Mouse (Mus musculus) gastrocnemius, postnatal 14 days (tissue): ENCODE data around the gene Kmt2d. TPM values are rescaled to one million over a fixed set of nuclear protein-coding genes. Genes with fewer than 3 reads are reported as not detected.
A peak's percentile ranks its signal among the peaks of the same experiment; 100 is the strongest.

Experiments
- DNase-seq: peaks from one replicate; pipeline ENCODE4 v3.0.0; 2021; ENCODE audit warnings: mixed read lengths
- intact Hi-C: fragments of 180-260 bp; cut with DNase I; formaldehyde crosslinking; loops from one replicate; pipeline ENCODE4 v1.15.1; 2025; ENCODE audit warnings: low total_unique reads
- total RNA-seq, 2 experiments: library from RNA; stranded (reverse); gene quantifications; 2 replicates each; pipeline ENCODE4 v1.2.3; 2021

Gene Kmt2d
- total RNA-seq, 2 experiments from 2014 or later = 40.2 to 40.8 TPM

DNA sequence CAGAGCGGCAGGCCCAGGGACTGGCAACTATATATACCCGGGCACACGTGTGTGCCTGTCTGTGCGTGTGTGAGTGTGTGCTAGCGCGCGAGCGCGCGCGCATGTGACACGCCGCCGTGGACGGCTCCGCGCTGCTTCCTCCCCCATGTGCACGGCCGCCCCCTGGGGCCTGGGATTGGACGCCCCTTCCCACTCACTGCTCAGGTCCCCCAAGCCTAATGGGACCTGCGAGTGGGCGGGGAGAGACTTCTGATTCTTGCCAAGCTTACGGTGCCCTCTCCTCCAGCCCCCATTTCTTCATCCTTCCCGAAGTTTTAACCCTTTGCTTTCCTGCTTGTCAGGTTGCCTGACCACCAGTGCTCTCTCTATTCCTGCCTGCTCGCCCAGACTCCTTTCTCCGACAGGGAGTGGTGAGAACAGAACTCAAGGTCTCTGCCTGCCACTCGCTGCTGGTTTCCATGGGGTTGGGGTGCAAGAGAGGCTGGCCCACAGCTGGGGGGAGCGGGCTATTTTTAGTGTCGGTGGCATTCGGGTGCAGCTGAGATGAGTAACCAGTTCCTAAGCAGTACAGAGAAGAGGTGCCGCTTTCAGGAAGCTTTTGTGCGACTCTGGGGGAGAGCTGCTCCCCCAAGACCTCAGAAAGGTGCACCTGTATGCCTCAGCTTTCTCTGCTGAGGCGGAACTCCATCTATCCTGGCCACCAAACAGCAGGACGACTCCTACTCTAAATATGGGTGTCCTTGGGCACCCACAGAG is 62.9 kb downstream of the Kmt2d start:
- intact Hi-C loops = no loop called here
- DNase-seq = peak; percentile 42

DNA sequence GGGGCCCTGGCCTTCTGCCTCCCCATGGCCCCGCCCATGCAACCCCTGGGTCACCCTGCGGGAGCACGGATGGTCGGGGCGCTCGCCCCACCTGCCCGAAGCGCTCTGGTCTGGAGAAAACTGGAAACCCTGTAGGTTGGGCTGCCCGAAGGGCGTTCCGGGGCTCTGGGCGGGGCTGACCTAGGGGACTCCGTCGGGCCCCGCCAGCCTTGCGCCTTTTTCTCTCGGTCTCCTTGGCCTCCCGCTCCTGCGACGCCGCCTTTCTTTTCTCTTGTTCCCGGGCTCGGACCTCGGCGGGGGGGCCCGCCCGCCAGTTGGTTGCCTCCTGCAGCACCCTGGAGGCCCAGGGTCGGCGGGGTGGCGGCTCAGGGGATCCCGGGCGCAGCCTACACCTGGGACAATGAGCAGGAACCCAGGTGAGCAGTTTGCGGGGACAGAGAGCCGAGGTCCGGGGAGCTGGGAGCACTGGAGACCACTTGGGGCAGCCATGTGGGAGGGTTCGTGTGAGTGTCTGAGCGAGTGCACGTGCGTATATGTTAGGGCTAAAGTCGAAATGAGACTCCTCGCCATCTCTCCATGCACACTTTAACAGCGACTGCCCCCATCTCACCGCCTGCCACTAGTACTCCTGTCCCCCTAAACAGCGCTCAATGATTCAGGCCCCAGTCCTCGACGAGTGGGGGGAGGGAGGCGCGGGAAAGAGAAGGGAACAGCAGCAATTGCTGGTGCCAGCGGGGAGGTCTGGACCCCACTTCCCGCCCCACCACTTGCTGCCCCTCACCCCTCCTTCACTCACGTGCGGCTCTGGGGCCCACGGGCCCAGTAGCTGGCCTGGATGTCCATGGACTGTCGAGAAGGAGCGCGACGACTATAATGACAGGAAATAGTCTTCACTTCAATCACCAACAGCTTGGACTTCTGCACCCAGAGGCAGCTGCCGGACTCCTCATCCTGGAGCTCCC is 63.9 kb downstream of the Kmt2d start:
- intact Hi-C loops = no loop called here
- peak; percentile 36 for DNase-seq

DNA sequence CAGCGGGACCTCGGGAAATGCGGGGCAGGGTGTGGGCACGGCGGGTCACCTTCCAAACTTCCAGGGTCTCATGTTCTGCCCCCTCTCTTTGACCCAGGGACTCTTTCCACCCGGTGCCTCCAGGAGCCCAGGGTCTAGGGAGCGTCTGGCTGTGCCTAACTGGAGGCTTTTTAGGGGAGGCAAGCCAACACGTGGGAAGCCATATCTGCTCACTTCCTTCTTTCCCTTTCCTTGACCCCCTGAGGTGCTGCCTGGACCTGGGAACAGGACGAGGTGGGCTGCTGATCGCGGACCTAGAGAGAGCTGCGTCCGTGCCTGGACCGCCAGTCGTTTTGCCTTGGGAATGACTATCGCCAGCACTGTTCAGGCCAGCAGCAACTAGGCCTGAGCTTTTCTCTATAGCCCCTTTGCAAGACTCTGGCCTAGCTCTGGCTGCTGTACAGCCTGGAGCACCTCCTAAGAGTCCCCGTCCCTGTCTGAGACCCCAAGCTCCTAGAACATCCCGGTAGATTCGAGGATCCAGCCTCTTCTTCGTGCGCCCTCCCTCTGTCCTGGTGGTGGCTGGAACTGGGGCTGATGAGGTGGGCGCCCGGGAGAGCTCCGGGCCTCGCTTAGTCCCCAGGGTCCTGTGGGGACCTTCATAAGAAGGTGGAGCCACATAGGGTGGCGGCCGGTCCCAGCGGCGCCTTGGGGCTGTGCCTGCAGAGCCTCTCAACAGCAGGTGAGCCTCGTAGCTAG is 64.8 kb downstream of the Kmt2d start:
- DNase-seq = no peak
- intact Hi-C loops = no loop called here

DNA sequence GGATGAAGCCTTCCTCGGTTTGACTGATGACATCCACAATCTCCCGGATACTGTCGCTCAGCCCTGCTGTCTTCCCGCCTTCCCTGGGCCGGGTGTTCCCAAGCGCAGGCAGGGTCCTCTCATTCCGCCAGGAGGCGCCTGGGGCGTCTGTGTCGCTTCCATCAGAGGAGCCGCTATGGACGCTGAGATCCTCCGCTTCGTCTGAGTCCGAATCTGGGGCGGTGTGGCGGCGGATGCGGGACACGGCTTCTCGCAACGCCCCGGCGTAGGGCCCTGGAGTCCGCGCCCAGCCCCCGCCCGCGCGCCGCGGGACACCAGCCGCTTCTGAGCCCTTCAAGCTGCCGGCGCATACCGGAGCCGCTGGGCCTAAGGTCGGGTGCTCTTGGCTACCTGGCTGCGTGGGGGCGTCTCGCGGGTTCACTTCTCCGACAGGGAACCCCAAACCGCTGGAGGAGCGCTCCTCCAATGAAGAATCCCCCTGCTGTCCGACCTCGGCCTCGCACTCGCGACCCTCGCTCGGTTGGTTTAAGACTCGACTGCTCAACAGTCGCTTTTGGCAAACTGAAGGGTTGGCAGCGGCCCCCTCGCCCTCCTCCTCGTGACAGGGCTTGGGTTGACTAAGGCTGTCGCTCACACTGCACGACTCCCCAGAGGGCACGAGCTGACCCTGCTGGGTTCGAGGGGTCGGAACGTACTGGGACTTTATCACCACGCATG is 65.5 kb downstream of the Kmt2d start:
- intact Hi-C loops = no loop called here
- peak; percentile 74 for DNase-seq

DNA sequence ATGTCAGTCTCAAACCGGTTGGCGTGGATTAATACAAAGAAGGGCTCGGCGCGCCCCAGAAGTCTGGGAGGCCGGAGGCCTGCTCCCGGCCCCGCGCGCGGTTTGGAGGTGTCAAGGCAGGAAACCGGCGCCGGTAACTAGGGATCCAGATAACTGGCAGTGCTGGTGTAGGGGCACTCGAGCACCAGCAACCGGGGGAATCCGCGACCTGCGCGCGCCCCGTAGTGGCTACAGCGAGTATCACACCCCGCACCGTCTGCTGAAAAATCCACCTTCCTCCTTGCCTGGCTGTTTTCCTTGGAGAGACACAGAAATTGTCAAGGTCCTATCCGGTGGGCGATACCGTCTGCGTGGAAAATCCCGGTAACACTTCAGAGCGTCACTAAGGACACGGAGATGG is 67.0 kb downstream of the Kmt2d start:
- intact Hi-C loops = loop anchor here (5.0 kb wide), 1 partner anchor 137 kb away; no protein-coding TSS in a partner anchor
- DNase-seq = peak; percentile 76

DNA sequence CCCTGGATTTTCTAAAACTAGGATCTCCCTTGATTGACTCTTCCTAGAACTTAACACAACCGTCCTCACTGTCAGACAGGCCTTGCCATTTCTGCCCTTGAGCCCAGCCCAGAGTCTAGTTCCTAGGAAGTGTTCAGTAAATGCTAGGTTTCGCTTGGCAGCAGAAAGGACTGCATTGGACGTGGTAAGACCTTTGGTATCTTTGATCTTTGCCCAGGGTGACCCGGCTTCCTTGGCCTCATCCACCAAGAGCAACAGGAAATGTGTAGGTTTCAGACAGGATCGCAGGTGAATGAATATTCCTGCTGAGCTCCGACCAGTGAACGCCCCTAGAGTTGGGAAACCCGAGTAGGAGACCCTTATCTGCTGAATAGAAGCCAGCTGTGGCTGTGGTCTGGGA is 68.1 kb downstream of the Kmt2d start:
- DNase-seq = no peak
- intact Hi-C loops = loop anchor here (5.0 kb wide), 1 partner anchor 136 kb away; no protein-coding TSS in a partner anchor

DNA sequence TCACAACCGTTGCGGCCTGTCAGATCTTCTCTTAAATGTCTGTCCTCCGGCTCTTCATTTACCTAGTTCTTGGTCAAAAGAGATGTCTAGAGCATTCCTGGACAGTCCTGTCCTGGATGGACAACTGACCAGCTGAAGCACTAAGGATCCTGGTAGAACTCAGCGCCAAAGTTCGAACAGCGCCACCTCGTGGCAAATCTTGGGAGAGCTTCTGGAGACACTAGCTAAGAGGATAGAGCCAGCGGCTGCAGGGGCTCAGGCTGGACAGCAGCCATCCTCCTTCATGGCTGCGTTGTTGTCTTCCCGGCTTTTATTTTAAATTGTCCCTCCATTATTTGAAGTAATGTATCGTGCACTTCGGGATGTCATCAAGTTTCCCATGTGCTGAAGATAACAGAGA is 71.6 kb downstream of the Kmt2d start:
- DNase-seq = peak; percentile 78
- intact Hi-C loops = no loop called here

DNA sequence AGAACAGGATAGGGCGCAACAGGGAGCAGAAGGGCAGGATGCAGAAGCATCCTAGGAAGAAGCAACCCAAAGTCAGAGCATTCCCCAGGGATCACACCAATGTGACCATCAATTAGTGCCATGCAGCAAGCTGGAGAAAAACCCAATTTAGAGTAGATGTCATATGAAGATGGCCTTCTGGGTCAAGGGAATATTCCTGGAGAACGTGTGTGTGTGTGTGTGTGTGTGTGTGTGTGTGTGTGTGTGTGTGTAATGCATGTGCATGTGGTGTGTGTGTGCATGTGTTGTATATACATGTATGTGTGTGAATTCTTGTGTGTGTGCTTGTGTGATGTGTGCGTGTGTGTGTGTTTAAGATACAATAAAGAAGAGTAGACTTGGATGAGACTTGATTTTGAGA is 72.1 kb downstream of the Kmt2d start:
- DNase-seq = no peak
- intact Hi-C loops = no loop called here

DNA sequence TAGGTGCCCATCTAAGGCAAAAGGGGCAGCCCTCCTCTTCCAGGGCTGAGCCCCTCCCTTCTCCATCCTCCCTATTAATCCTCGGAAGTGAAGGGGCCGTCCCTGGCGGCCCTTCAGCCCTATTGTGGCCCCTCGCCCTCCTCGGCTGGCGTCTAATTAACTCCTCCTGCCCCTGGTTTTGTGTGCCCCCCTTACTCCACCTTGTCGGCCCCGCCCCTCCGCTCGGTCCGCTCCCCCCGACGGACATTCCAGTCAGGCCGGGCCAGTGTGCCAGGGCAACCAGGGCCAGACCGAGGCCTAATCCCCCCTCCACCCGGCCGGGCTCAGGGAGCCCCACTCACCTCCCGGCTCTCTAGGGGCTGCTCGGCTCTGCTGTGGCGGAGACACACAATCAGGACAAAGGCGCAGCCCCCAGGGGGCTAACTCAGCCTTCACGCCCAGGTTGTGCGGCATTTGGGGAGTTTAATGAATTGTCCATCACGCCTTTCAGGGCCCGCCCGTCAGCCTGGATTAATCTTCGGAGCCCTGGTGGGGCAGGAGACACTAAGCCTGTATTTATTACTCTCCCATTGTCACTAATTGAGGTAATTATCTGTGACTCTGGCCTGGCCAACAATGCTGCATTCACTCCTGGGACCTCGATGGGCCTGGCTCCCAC is 73.0 kb downstream of the Kmt2d start:
- intact Hi-C loops = no loop called here
- DNase-seq = no peak

DNA sequence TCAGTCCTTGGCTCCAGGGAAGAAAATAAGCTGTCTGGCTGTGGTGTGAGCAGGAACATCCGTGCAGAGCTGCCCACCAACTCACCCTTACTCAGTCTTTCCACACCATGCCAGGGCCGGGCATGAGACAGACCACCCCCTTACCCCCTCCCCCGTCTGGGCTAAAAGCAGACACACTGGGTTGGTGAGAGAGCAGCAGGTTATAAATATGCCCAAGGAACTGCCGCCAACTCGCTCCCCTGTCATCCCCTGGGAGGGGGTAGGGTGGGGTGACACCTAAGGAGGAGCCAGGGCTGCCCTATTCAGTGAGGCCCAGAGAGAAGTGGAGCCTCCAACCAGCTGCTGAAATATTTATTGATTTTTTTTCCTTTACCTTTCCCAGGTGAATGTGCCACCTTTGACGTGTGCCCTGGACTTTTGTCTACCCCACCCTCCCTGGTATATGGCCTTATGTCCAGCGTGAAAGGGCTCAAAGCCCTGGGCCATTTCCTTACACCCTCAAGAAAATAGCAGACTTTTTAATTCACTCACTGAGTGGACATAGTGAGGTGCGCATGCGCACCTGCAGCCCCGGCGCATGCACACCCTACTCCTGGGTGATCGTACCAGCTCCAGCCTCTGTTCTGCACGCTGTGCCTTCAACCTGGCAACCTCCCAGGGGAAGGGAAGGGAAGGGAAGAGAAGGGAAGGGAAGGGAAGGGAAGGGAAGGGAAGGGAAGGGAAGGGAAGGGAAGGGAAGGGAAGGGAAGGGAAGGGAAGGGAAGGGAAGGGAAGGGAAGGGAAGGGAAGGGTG is 74.0 kb downstream of the Kmt2d start:
- no peak for DNase-seq
- intact Hi-C loops = no loop called here

DNA sequence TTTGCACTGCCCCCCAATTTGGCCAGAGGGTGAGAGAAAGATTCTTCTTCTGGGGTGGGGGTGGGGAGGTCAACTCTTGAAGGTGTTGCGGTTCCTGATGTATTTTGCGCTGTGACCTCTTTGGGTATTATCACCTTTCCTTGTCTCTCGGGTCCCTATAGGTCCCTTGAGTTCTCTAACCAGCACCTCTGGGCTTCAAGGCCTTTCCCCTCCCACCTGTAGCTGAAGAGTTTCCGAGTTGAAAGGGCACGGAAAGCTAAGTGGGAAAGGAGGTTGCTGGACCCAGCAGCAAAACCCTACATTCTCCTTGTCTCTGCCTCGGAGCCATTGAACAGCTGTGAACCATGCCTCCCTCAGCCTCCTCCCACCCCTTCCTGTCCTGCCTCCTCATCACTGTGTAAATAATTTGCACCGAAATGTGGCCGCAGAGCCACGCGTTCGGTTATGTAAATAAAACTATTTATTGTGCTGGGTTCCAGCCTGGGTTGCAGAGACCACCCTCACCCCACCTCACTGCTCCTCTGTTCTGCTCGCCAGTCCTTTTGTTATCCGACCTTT is 77.8 kb downstream of the Kmt2d start:
- DNase-seq = no peak
- intact Hi-C loops = no loop called here

DNA sequence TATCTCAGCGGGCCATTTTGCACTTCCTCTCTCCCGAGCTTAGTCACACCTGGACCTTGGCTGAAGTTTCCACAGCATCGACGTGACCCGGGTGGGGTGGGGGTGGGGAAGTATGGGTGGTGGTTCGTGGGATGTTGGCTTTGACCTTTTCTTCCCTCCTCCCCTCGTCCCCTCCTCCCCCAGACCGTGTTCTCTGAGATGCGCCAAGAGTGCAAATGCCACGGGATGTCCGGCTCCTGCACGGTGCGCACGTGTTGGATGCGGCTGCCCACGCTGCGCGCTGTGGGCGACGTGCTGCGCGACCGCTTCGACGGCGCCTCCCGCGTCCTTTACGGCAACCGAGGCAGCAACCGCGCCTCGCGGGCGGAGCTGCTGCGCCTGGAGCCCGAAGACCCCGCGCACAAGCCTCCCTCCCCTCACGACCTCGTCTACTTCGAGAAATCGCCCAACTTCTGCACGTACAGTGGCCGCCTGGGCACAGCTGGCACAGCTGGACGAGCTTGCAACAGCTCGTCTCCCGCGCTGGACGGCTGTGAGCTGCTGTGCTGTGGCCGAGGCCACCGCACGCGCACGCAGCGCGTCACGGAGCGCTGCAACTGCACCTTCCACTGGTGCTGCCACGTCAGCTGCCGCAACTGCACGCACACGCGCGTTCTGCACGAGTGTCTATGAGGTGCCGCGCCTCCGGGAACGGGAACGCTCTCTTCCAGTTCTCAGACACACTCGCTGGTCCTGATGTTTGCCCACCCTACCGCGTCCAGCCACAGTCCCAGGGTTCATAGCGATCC is 78.6 kb downstream of the Kmt2d start:
- no peak for DNase-seq
- intact Hi-C loops = no loop called here

DNA sequence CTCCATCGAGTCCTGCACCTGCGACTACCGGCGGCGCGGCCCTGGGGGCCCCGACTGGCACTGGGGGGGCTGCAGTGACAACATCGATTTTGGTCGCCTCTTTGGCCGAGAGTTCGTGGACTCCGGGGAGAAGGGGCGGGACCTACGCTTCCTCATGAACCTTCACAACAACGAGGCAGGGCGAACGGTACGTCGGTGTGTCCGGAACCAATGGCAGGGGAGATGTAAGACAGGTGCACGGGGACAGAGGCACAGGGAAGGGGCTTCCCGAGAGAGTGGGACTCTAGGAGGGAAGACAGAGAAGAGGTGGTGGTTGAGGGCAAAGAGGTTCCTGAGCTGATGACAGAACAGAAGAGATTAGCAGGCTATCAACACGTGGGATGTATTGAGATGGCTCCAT is 79.2 kb downstream of the Kmt2d start:
- no peak for DNase-seq
- intact Hi-C loops = no loop called here

DNA sequence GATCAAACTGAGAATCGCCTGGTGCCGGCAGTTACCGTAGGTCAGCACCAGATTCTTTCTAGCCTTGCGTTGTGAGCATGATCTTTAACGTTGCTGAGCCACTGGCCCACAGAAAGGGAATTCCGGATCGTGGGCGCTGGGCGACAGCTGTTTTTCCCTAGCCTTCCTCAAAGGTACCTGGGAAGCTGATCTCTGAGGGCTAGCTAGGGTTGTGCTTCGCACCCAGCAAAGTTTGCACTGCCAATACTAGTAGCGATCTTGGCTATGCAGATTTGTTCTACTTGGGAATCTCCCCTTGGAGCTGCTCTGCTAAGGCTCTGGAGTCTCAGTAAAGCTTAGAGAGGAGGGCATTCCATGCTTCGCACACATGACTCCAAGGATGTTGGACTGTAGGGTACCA is 79.8 kb downstream of the Kmt2d start:
- intact Hi-C loops = no loop called here
- no peak for DNase-seq

DNA sequence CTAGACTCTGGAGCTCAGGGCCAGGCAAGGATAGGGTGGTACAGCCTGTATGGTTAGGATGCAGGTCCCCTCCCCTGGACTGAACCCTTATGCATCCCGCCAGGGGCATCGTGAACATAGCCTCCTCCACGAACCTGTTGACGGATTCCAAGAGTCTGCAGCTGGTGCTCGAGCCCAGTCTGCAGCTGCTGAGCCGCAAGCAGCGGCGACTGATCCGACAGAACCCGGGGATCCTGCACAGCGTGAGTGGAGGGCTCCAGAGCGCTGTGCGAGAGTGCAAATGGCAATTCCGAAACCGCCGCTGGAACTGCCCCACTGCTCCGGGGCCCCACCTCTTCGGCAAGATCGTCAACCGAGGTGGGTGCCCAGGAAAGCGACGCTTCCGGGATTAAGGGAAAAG is 80.2 kb downstream of the Kmt2d start:
- no peak for DNase-seq
- intact Hi-C loops = no loop called here

DNA sequence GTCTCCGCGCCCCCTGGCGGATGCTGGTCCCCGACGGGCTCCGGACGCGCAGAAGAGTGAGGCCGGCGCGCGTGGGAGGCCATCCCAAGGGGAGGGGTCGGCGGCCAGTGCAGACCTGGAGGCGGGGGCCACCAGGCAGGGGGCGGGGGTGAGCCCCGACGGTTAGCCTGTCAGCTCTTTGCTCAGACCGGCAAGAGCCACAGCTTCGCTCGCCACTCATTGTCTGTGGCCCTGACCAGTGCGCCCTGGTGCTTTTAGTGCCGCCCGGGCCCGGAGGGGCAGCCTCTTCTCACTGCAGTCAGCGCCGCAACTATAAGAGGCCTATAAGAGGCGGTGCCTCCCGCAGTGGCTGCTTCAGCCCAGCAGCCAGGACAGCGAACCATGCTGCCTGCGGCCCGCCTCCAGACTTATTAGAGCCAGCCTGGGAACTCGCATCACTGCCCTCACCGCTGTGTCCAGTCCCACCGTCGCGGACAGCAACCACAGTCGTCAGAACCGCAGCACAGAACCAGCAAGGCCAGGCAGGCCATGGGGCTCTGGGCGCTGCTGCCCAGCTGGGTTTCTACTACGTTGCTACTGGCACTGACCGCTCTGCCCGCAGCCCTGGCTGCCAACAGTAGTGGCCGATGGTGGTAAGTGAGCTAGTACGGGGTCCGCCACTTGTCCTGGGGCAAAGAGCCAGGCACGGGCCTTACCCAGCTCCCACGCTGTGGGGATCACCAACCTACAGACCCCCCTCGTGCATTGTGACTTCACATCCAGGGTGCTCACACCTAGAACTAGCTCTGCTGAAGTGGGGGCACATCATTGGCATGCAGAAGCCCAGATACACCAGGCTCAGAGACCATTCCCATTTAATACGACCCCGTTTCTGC is 81.1 kb downstream of the Kmt2d start, which contains the start of gene Wnt1:
Gene Wnt1, plus strand, starts transcription at position 197 of the 875 bp plus-strand sequence.
- intact Hi-C loops = no loop called here
- DNase-seq = no peak
